Mouse (Mus musculus) intestine, postnatal 0 days (tissue): ENCODE results near the gene Ifi47. TPM values are rescaled to one million over a fixed set of nuclear protein-coding genes. Genes with fewer than 3 reads are reported as not detected.

Experiments used
- ATAC-seq: fragments of 200-750 bp; cut with Nextera tagmentation; 2 replicates; pipeline ENCODE4 v1.8.0; 2017; ENCODE audit warnings: mild to moderate bottlenecking, moderate TSS enrichment, moderate library complexity
- H3K27ac ChIP-seq: fragments of 300-500 bp; sonication (generic); 2 replicates; pipeline ENCODE4 v1.5.1; 2014; ENCODE audit warnings: mild to moderate bottlenecking, low read depth, low read length, moderate library complexity
- H3K27me3 ChIP-seq: fragments of 300-500 bp; sonication (generic); replicated peaks from 2 replicates; pipeline ENCODE4 v1.6.1; 2014; ENCODE audit warnings: low read length, mixed read lengths; ENCODE audit not compliant: control insufficient read depth, insufficient read depth
- H3K36me3 ChIP-seq: fragments of 300-500 bp; sonication (generic); 2 replicates; pipeline ENCODE4 v1.6.1; 2014; ENCODE audit warnings: mild to moderate bottlenecking, moderate library complexity; ENCODE audit not compliant: control insufficient read depth, insufficient read depth
- H3K4me1 ChIP-seq: fragments of 300-500 bp; sonication (generic); replicated peaks from 2 replicates; pipeline ENCODE4 v1.6.1; 2014; ENCODE audit warnings: antibody characterized with exemption, low read length, mixed read lengths; ENCODE audit not compliant: control insufficient read depth, insufficient read depth
- H3K4me2 ChIP-seq: fragments of 300-500 bp; sonication (generic); replicated peaks from 2 replicates; pipeline ENCODE4 v1.6.1; 2014; ENCODE audit warnings: low read depth, mild to moderate bottlenecking, moderate library complexity
- H3K4me3 ChIP-seq: fragments of 300-500 bp; sonication (generic); 2 replicates; pipeline ENCODE4 v1.5.1; 2014; ENCODE audit warnings: low read depth, low read length
- H3K9ac ChIP-seq: fragments of 300-500 bp; sonication (generic); 2 replicates; pipeline ENCODE4 v1.6.1; 2014; ENCODE audit warnings: mild to moderate bottlenecking, low read depth, low read length
- H3K9me3 ChIP-seq: fragments of 300-500 bp; sonication (generic); 2 replicates; pipeline ENCODE4 v1.6.1; 2016; ENCODE audit warnings: mixed run types; ENCODE audit not compliant: control insufficient read depth
- CTCF ChIP-seq: sonication (generic); IDR thresholded peaks from 2 replicates; pipeline ENCODE4 v1.5.1; 2016; ENCODE audit warnings: low read depth, mild to moderate bottlenecking, control low read depth, antibody characterized with exemption, moderate library complexity
- WGBS: fragments of 180-500 bp; shearing (Covaris S2); extraction: QIAGEN DNeasy Blood & Tissue Kit; methylation state at CpG from one replicate; pipeline ENCODE4 v1.1.7; 2014; 5-methylcytosine and 5-hydroxymethylcytosine counted together
- polyA plus RNA-seq: library from polyadenylated mRNA; unstranded; fragments of >200 nt; fragmentation: Nextera tagmentation; extraction: Ambion mirVana; gene quantifications from 2 replicates; pipeline ENCODE4 v1.2.1, GENCODE M21; 2015

The Ifi47 gene
- polyA plus RNA-seq, 1 experiment from 2014 or later = 29.5 TPM

- H3K27ac ChIP-seq = no peak within 1 kb of the TSS
- H3K4me2 ChIP-seq = no peak within 1 kb of the TSS
- 90% methylated on average over 6 of the region's 6 CpGs for WGBS
- no peak for ATAC-seq
- no peak within 1 kb of the TSS for H3K4me3 ChIP-seq
- H3K9ac ChIP-seq = no peak within 1 kb of the TSS
- H3K4me1 ChIP-seq = no peaks in the 10 kb centered on the region
- H3K36me3 ChIP-seq = no peaks in the 10 kb centered on the region
- H3K27me3 ChIP-seq = no peaks in the 10 kb centered on the region
- H3K9me3 ChIP-seq = no peaks in the 10 kb centered on the region
- TF ChIP-seq CTCF = no peak
Measured at GRCm38 (mm10) chr11:49141974-49142373, 65.6 kb downstream of the Ifi47 start, which contains the start of gene Olfr1395. Gene Olfr1395, plus strand, starts transcription at chr11:49142274.

Other genes with a start within 250 kb of the Ifi47 start
- gene Gm12184, start 249.9 kb upstream of the Ifi47 start, polyA plus RNA-seq = 5.0 and 5.3 TPM in 2 replicates
- 14.5 and 15.0 TPM in 2 replicates for gene Irgm1, start 204.9 kb upstream of the Ifi47 start, polyA plus RNA-seq
- 2.7 and 3.1 TPM in 2 replicates for gene Gm5431, start 174.4 kb upstream of the Ifi47 start, polyA plus RNA-seq
- 8.4 and 9.5 TPM in 2 replicates for gene Psme2b, start 130.4 kb upstream of the Ifi47 start, polyA plus RNA-seq
- 0.30 and 0.33 TPM in 2 replicates for gene Olfr56, start 97.7 kb upstream of the Ifi47 start, polyA plus RNA-seq
- 0.43 and 0.48 TPM in 2 replicates for gene 9930111J21Rik1, start 97.2 kb upstream of the Ifi47 start, polyA plus RNA-seq
- gene Gm12185, start 84.4 kb upstream of the Ifi47 start, polyA plus RNA-seq = 0.04 TPM in 1 of 2 replicates, not detected in the other
- gene Tgtp1, start 82.4 kb upstream of the Ifi47 start, polyA plus RNA-seq = 5.2 and 5.4 TPM in 2 replicates
- gene 9930111J21Rik2, start 25.3 kb upstream of the Ifi47 start, polyA plus RNA-seq = 0.48 and 0.61 TPM in 2 replicates
- 2.7 and 2.8 TPM in 2 replicates for gene Tgtp2, start 12.4 kb upstream of the Ifi47 start, polyA plus RNA-seq
- 0.04 TPM in 1 of 2 replicates, not detected in the other for gene Olfr1396, start 38.3 kb downstream of the Ifi47 start, polyA plus RNA-seq
- not detected in 2 replicates for gene Olfr1395, start 65.7 kb downstream of the Ifi47 start, polyA plus RNA-seq
- not detected in 2 replicates for gene Olfr1394, start 77.8 kb downstream of the Ifi47 start, polyA plus RNA-seq
- gene Btnl9, start 110.6 kb downstream of the Ifi47 start, polyA plus RNA-seq = 0.75 and 0.86 TPM in 2 replicates
- gene Zfp62, start 126.7 kb downstream of the Ifi47 start, polyA plus RNA-seq = 8.4 TPM in 2 replicates
- 59.0 and 62.2 TPM in 2 replicates for gene Mgat1, start 167.6 kb downstream of the Ifi47 start, polyA plus RNA-seq
- gene Olfr1393, start 201.7 kb downstream of the Ifi47 start, polyA plus RNA-seq = 0.16 TPM in 1 of 2 replicates, not detected in the other
- gene Olfr1392, start 208.7 kb downstream of the Ifi47 start, polyA plus RNA-seq = 0.08 TPM in 1 of 2 replicates, not detected in the other
- not detected in 2 replicates for gene Olfr10, start 228.2 kb downstream of the Ifi47 start, polyA plus RNA-seq
- not detected in 2 replicates for gene Olfr1391, start 246.2 kb downstream of the Ifi47 start, polyA plus RNA-seq